Mouse (Mus musculus) forebrain, embryonic 12.5 days (tissue): ENCODE data around the gene Crisp4. TPM values are rescaled to one million over a fixed set of nuclear protein-coding genes. Genes with fewer than 3 reads are reported as not detected.
A peak's percentile ranks its signal among the peaks of the same experiment; 100 is the strongest.

Source experiments
- ATAC-seq: fragments of 200-750 bp; cut with Nextera tagmentation; 2 replicates; pipeline ENCODE4 v1.8.0; 2017; ENCODE audit warnings: moderate TSS enrichment; ENCODE audit not compliant: low FRiP score
- H3K27ac ChIP-seq: fragments of 300-500 bp; sonication (generic); 2 replicates; pipeline ENCODE4 v1.5.1; 2016; ENCODE audit warnings: mild to moderate bottlenecking
- H3K27me3 ChIP-seq: fragments of 300-500 bp; sonication (generic); 2 replicates; pipeline ENCODE4 v1.6.1; 2016; ENCODE audit warnings: mild to moderate bottlenecking
- H3K36me3 ChIP-seq: fragments of 300-500 bp; sonication (generic); replicated peaks from 2 replicates; pipeline ENCODE4 v1.6.1; 2016; ENCODE audit warnings: mild to moderate bottlenecking
- H3K4me1 ChIP-seq: fragments of 300-500 bp; sonication (generic); 2 replicates; pipeline ENCODE4 v1.6.1; 2016
- H3K4me2 ChIP-seq: fragments of 300-500 bp; sonication (generic); 2 replicates; pipeline ENCODE4 v1.6.1; 2016; ENCODE audit warnings: mild to moderate bottlenecking, moderate library complexity
- H3K4me3 ChIP-seq: fragments of 300-500 bp; sonication (generic); replicated peaks from 2 replicates; pipeline ENCODE4 v1.5.1; 2016; ENCODE audit warnings: mild to moderate bottlenecking
- H3K9ac ChIP-seq: fragments of 300-500 bp; sonication (generic); 2 replicates; pipeline ENCODE4 v1.6.1; 2016; ENCODE audit warnings: mild to moderate bottlenecking
- H3K9me3 ChIP-seq: fragments of 300-500 bp; sonication (generic); 2 replicates; pipeline ENCODE4 v1.6.1; 2016
- WGBS: fragments of 180-500 bp; shearing (Covaris S2); methylation state at CpG from one replicate; pipeline ENCODE4 v1.1.7; 2016; 5-methylcytosine and 5-hydroxymethylcytosine counted together
- polyA plus RNA-seq: library from polyadenylated mRNA; unstranded; fragments of >200 nt; fragmentation: Nextera tagmentation; extraction: Ambion mirVana; gene quantifications from 2 replicates; pipeline ENCODE4 v1.2.1, GENCODE M21; 2016

The Crisp4 gene
- polyA plus RNA-seq, 1 experiment from 2014 or later = not detected

DNA sequence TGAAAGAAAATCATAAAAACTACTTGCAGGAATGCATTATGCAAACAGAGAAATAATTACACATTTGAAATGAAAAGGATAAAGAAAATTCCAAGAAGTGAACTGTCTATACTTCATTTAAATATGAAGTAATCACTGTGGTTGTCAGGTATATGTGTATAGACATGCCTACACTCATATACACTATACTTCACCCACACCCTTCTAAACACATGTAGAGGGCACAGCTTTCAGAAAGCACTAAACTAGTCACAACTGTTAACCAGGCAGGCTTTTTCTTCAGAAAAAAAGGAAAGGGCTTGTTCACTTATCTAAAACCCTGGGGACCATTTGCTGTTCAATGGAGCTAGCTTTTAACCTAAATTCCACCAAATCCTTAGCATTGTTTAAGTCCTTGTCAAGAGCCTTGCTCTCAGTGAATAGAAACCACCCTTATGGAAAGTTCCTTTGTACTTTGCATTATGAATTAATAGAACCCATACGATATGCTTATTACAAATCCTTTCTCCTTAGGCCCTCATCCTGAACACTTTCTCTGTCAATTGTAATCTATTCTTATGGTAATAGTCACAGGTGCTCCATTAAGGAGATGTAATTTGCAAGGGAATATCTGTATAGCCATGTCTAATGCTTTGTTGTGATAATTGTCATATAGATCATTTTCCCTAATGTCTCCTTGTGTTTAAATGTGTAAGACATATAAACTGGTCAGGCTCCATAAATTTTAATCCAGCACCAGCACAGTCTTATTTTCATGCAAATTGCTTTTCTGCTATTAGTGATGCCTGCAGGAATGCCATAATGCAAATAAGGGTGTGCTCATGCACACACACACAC is 40.5 kb downstream of the Crisp4 start:
- 0 out of 2 replicates have a peak, but pooled peaks have one; percentile 30 for ATAC-seq
- Histone ChIP-seq H3K9me3 (no peaks in the 10 kb centered on the region), H3K4me3 (no peak overlapping the region), H3K9ac (no peak overlapping the region), H3K4me1 (no peaks in the 10 kb centered on the region; the same call in 1 of the 2 replicates), H3K27me3 (no peaks in the 10 kb centered on the region), H3K4me2 (no peak overlapping the region), H3K36me3 (no peaks in the 10 kb centered on the region), H3K27ac (no peak overlapping the region)
- 34% methylated on average over 1 of the region's 1 CpGs for WGBS

Other genes with a start within 250 kb of the Crisp4 start
- gene Defb18, start 91.5 kb upstream of the Crisp4 start, polyA plus RNA-seq = not detected in 2 replicates
- gene Defb41, start 119.2 kb upstream of the Crisp4 start, polyA plus RNA-seq = not detected in 2 replicates